Mouse (Mus musculus) E14TG2a.4 (cell line): ENCODE data around the gene Nfya.

Experiments used
- CTCF ChIP-seq: conservative IDR thresholded peaks from 2 replicates; pipeline ENCODE4 v1.5.1; 2014; ENCODE audit warnings: low read length
- NANOG ChIP-seq: IDR thresholded peaks from 2 replicates; pipeline ENCODE4 v1.6.1; 2014; ENCODE audit warnings: borderline replicate concordance, low read length, mixed read lengths

- TF ChIP-seq CTCF, result no peak
- TF ChIP-seq NANOG, result no peak
Observed at GRCm38 (mm10) chr17:48424237-48424636, 14.5 kb upstream of the Nfya start.
